Mouse (Mus musculus) regulatory T cell (primary cell): ENCODE results near the gene Clec12b.

Experiments used
- in situ Hi-C: fragments of 300-600 bp; cut with MboI, MseI; formaldehyde crosslinking; loops from one replicate; pipeline ENCODE4 v1.15.1; 2025; ENCODE audit warnings: high pct_unique_total_duplicates

Clec12b gene

GRCm38 (mm10) chr6:129385774-129386173, at the start of gene Clec12b:
Clec12b (minus strand) TSS chr6:129385874.
- in situ Hi-C loops = loop anchor here (5.0 kb wide), 1 partner anchor 172 kb away; no protein-coding TSS in a partner anchor

- in situ Hi-C loops = no loop called here
These were observed 48.6 kb upstream of the Clec12b start for GRCm38 (mm10) chr6:129434239-129434638.

GRCm38 (mm10) chr6:129427281-129427680, 41.6 kb upstream of the Clec12b start:
- in situ Hi-C loops = no loop called here

GRCm38 (mm10) chr6:129425812-129426211, 40.1 kb upstream of the Clec12b start:
- in situ Hi-C loops = no loop called here

- in situ Hi-C loops = no loop called here
These were observed 39.5 kb upstream of the Clec12b start for GRCm38 (mm10) chr6:129425217-129425616.

- in situ Hi-C loops = no loop called here
These were observed 38.0 kb upstream of the Clec12b start for GRCm38 (mm10) chr6:129423734-129424072.

GRCm38 (mm10) chr6:129423040-129423733, 37.5 kb upstream of the Clec12b start:
- in situ Hi-C loops = no loop called here

- in situ Hi-C loops = no loop called here
These were observed 36.6 kb upstream of the Clec12b start for GRCm38 (mm10) chr6:129422311-129422710.

GRCm38 (mm10) chr6:129414177-129414576, 28.5 kb upstream of the Clec12b start:
- in situ Hi-C loops = no loop called here

- in situ Hi-C loops = no loop called here
These were observed 22.9 kb upstream of the Clec12b start, which contains the start of gene Clec9a for GRCm38 (mm10) chr6:129408562-129408961. Clec9a (plus strand) TSS chr6:129408862.

GRCm38 (mm10) chr6:129407324-129407723, 21.6 kb upstream of the Clec12b start:
- in situ Hi-C loops = no loop called here

GRCm38 (mm10) chr6:129405999-129406398, 20.3 kb upstream of the Clec12b start:
- in situ Hi-C loops = no loop called here

- in situ Hi-C loops = loop anchor here (5.0 kb wide), 1 partner anchor 39 kb away; no protein-coding TSS in a partner anchor
These were observed 17.7 kb upstream of the Clec12b start for GRCm38 (mm10) chr6:129403391-129403790.

- in situ Hi-C loops = loop anchor here (5.0 kb wide), 1 partner anchor 40 kb away; no protein-coding TSS in a partner anchor
These were observed 16.7 kb upstream of the Clec12b start for GRCm38 (mm10) chr6:129402404-129402803.

GRCm38 (mm10) chr6:129399945-129400344, 14.3 kb upstream of the Clec12b start:
- in situ Hi-C loops = loop anchor here (5.0 to 10.0 kb wide), 2 partner anchors 42 to 125 kb away; no protein-coding TSS in a partner anchor

- in situ Hi-C loops = loop anchor here (10.0 kb wide), 1 partner anchor 128 kb away; no protein-coding TSS in a partner anchor
These were observed 11.3 kb upstream of the Clec12b start, which contains the start of gene Clec1b for GRCm38 (mm10) chr6:129396997-129397396. Clec1b (plus strand) TSS chr6:129397297.

- in situ Hi-C loops = loop anchor here (10.0 kb wide), 1 partner anchor 131 kb away; no protein-coding TSS in a partner anchor
These were observed 8.1 kb upstream of the Clec12b start for GRCm38 (mm10) chr6:129393732-129394131.

GRCm38 (mm10) chr6:129393087-129393720, 7.5 kb upstream of the Clec12b start:
- in situ Hi-C loops = loop anchor here (10.0 kb wide), 1 partner anchor 132 kb away; no protein-coding TSS in a partner anchor

- in situ Hi-C loops = loop anchor here (5.0 kb wide), 1 partner anchor 172 kb away; no protein-coding TSS in a partner anchor
These were observed 674 bp downstream of the Clec12b start for GRCm38 (mm10) chr6:129385000-129385399.

- in situ Hi-C loops = no loop called here
These were observed 2.2 kb downstream of the Clec12b start for GRCm38 (mm10) chr6:129383466-129383865.

GRCm38 (mm10) chr6:129381736-129382135, 3.9 kb downstream of the Clec12b start:
- in situ Hi-C loops = no loop called here

- in situ Hi-C loops = no loop called here
These were observed 5.2 kb downstream of the Clec12b start for GRCm38 (mm10) chr6:129380454-129380853.
